Mouse (Mus musculus) lung, embryonic 16.5 days (tissue): ENCODE results near the gene Capn2. TPM values are rescaled to one million over a fixed set of nuclear protein-coding genes. Genes with fewer than 3 reads are reported as not detected.

Experiments
- ATAC-seq: fragments of 200-750 bp; cut with Nextera tagmentation; 2 replicates; pipeline ENCODE4 v1.8.0; 2017; ENCODE audit warnings: low read depth, mild to moderate bottlenecking, moderate library complexity
- H3K27ac ChIP-seq: fragments of 300-500 bp; sonication (generic); 2 replicates; pipeline ENCODE4 v1.5.1; 2014; ENCODE audit warnings: mild to moderate bottlenecking, control low read depth, low read length
- H3K27me3 ChIP-seq: fragments of 300-500 bp; sonication (generic); 2 replicates; pipeline ENCODE4 v1.6.1; 2014; ENCODE audit warnings: low read depth, low read length, mixed read lengths; ENCODE audit not compliant: control insufficient read depth, insufficient read depth
- H3K36me3 ChIP-seq: fragments of 300-500 bp; sonication (generic); 2 replicates; pipeline ENCODE4 v1.6.1; 2014; ENCODE audit warnings: low read length; ENCODE audit not compliant: control insufficient read depth, insufficient read depth
- H3K4me1 ChIP-seq: fragments of 300-500 bp; sonication (generic); replicated peaks from 2 replicates; pipeline ENCODE4 v1.6.1; 2014; ENCODE audit warnings: low read length, mixed read lengths; ENCODE audit not compliant: control insufficient read depth, insufficient read depth
- H3K4me2 ChIP-seq: fragments of 300-500 bp; sonication (generic); 2 replicates; pipeline ENCODE4 v1.6.1; 2014; ENCODE audit warnings: low read depth, low read length, control low read depth
- H3K4me3 ChIP-seq: fragments of 300-500 bp; sonication (generic); 2 replicates; pipeline ENCODE4 v1.5.1; 2014; ENCODE audit warnings: mild to moderate bottlenecking, low read length, control low read depth
- H3K9ac ChIP-seq: fragments of 300-500 bp; sonication (generic); 2 replicates; pipeline ENCODE4 v1.6.1; 2014; ENCODE audit warnings: low read length, control low read depth
- H3K9me3 ChIP-seq: fragments of 300-500 bp; sonication (generic); 2 replicates; pipeline ENCODE4 v1.6.1; 2016; ENCODE audit warnings: low read length; ENCODE audit not compliant: control insufficient read depth
- WGBS: fragments of 180-500 bp; shearing (Covaris S2); extraction: QIAGEN DNeasy Blood & Tissue Kit; methylation state at CpG from one replicate; pipeline ENCODE4 v1.1.7; 2014; 5-methylcytosine and 5-hydroxymethylcytosine counted together
- polyA plus RNA-seq: library from polyadenylated mRNA; unstranded; fragments of >200 nt; fragmentation: Nextera tagmentation; extraction: Ambion mirVana; gene quantifications from 2 replicates; pipeline ENCODE4 v1.2.1, GENCODE M21; 2015

Gene Capn2
- polyA plus RNA-seq, 1 experiment from 2014 or later = 136 TPM

DNA sequence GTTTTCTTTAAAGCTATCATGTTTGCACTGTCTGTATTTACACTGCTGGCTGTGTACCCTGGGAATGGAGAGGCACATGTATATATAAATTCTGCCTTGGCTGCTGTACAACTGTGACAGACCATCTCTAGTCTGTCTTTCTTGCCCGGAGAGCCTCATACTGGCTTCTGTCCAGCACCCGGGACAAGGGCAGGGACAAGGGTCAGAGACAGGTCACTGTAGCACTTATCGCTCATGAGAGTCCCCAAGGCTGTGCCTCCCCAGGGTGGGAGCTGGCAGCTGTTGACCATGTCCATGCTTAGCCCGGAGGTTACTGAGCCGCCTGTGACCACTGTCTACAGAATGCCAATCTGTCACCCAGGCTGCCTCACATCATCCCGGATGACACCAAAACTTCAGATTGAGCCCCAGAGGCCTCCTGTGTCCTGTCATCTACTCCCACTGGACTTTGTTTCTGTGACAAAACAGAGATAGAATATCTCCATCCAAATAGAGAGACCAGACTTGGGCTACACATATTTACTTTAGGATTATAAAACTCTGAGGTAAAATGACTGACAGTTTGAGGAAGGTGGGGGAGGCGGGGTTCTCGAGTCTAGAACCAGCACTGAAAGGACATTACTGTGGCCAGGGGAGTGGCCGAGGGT is 17.8 kb downstream of the Capn2 start:
- Histone ChIP-seq H3K9ac (no peak overlapping the region), H3K4me3 (no peak overlapping the region), H3K9me3 (no peaks in the 10 kb centered on the region), H3K4me1 (peaks cover 51% of the 10 kb centered on the region), H3K27me3 (no peaks in the 10 kb centered on the region), H3K36me3 (no peaks in the 10 kb centered on the region), H3K4me2 (no peak overlapping the region), H3K27ac (peak overlapping the region; percentile 48)
- peak; percentile 76 for ATAC-seq
- 33% methylated on average over 9 of the region's 9 CpGs for WGBS

DNA sequence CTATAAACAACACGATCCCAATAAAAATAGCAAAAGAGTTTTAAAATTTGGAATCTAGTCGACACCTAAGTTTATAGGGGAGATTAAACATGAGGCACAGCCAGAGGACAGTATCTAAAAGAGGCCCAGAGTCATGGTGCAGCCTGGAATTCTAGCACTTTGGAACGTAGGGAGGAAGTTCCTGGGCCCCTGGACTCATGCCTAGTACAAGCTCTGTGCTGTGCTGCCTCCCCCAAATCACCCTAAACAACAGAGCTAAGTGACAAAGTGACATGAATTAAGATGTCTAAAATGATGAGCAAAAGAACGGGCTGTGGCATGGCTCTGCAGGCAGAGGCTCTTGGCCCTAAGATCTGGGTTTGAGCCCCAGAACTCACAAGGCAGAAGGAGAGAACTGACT is 19.7 kb downstream of the Capn2 start:
- 49% methylated on average over 4 of the region's 4 CpGs for WGBS
- Histone ChIP-seq H3K27ac (peak overlapping the region; percentile 41; the same call in 1 of the 2 replicates), H3K36me3 (no peaks in the 10 kb centered on the region), H3K27me3 (no peaks in the 10 kb centered on the region), H3K4me2 (no peak overlapping the region), H3K9ac (no peak overlapping the region), H3K9me3 (no peaks in the 10 kb centered on the region), H3K4me3 (no peak overlapping the region), H3K4me1 (peaks cover 47% of the 10 kb centered on the region)
- ATAC-seq = no peak

DNA sequence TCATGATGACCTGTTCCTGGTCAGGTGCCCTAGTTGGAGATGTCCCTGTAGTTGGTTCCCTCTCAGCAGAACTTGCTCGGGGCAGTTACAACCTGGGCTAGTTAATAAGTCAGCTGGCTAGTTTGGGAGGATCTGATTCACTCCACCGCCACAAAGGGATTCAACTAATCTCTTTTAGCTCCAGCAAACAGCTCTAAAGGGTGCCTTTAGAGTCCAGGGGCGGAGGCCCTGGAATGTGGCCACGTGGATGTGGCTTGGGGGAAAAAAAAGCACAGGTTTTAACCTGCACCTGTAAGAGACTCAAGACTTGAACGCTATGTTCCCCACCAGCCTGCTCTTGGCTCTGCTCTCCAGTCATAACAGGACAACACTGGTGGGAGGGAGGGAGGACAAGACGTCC is 20.7 kb downstream of the Capn2 start:
- Histone ChIP-seq H3K4me3 (no peak overlapping the region), H3K9me3 (no peaks in the 10 kb centered on the region), H3K27ac (peak overlapping the region; percentile 34), H3K36me3 (peaks cover 2% of the 10 kb centered on the region; the same call in 1 of the 2 replicates), H3K9ac (no peak overlapping the region), H3K27me3 (no peaks in the 10 kb centered on the region), H3K4me2 (no peak overlapping the region), H3K4me1 (peaks cover 47% of the 10 kb centered on the region)
- WGBS = 58% methylated on average over 6 of the region's 6 CpGs
- peak; percentile 7; the same call in 1 of the 2 replicates for ATAC-seq

DNA sequence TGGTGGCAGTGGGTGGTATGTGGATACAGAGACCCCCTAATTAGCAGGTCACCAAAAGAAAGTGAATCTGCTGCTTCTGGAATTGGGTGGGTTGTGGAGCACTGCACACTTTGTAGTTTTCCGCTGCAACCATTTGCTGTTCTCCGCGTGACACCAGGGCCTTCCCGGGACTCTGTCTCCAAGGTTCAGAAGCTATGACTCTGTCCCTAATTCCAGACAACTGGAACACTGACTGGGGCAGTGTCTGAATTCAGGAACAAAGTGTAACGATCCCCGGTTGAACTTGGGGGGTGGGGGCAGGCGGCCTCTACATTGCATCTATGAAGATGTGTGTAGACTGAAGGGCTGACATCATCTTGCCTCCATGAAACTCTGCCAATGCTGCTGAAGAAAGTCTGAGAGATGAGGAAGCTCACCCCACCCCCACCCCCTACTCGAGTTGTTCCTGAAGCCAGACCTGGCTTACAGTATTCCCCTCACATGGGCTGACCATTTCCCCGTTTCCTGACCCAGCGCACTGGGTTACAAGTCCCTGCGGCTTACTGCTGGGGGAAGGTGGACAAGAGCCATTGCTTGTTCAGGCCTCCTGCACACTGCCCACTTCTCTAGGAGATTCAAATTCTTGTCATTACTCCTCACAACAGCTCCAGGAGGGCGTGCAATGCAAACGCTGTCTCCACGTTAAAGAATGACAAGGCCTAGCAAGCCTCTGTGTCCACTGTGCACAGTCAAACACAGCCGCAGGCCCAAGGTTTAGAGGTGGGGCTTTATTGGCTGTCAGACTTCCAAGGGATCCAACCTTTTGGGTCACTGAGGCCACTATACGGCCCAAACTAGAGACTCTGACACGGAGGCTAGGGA is 22.9 kb downstream of the Capn2 start:
- 55% methylated on average over 17 of the region's 17 CpGs for WGBS
- H3K4me1 ChIP-seq = peaks cover 38% of the 10 kb centered on the region

DNA sequence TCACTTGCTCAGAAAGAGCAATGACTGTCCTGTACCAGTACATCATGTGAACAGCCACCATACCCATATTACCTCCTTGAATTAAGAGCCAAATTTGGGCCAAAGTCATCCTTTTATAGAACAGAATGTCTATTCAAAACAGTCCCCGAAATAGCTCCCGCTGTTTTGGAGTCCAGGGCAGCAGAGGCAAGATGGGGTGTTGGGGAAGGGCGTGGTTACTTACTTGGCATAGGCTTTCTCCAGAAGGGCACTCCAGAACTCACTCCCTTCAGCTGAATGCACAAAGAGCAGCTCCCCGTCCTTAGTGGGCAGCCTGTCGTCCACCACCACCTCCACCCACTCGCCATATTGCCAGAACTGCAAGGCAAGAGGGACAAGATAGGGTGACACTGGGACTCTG is 25.6 kb downstream of the Capn2 start:
- H3K27ac ChIP-seq = no peak overlapping the region
- H3K4me3 ChIP-seq = no peak overlapping the region
- ATAC-seq = no peak
- WGBS = 81% methylated on average over 6 of the region's 6 CpGs
- no peaks in the 10 kb centered on the region for H3K9me3 ChIP-seq
- H3K4me1 ChIP-seq = peaks cover 22% of the 10 kb centered on the region
- H3K36me3 ChIP-seq = peaks cover 16% of the 10 kb centered on the region
- no peaks in the 10 kb centered on the region for H3K27me3 ChIP-seq
- H3K4me2 ChIP-seq = no peak overlapping the region
- no peak overlapping the region for H3K9ac ChIP-seq

More for the DNA sequence above, 22.9 kb downstream of the Capn2 start:
- H3K4me2 ChIP-seq = no peak overlapping the region
- H3K27ac ChIP-seq = peak overlapping the region; percentile 35
- no peak overlapping the region for H3K4me3 ChIP-seq
- H3K27me3 ChIP-seq = no peaks in the 10 kb centered on the region
- no peak for ATAC-seq
- no peaks in the 10 kb centered on the region for H3K9me3 ChIP-seq
- H3K9ac ChIP-seq = peak overlapping the region; percentile 4; the same call in 1 of the 2 replicates
- H3K36me3 ChIP-seq = peaks cover 3% of the 10 kb centered on the region; the same call in 1 of the 2 replicates

DNA sequence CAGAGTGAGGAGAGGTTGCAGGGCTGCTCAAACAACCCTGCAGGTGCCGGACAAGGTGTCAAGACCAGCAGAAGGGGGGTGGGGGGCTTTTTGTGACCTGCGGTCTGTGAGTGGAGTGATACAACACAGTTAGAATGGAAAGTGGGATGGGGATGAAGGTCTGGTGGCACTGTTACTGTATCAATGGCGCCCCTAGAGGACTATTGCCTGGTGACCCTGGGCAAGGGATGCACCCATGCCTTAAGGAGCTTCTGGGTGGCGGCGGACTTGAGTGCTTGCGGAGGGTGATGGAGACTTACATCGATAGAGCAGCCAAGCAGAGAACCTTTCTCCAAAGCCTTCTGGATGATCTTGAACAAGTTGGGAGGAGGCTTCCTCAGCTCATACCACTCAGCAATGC is 26.8 kb downstream of the Capn2 start:
- WGBS = 69% methylated on average over 7 of the region's 7 CpGs
- Histone ChIP-seq H3K36me3 (peaks cover 21% of the 10 kb centered on the region), H3K4me1 (peaks cover 15% of the 10 kb centered on the region)

DNA sequence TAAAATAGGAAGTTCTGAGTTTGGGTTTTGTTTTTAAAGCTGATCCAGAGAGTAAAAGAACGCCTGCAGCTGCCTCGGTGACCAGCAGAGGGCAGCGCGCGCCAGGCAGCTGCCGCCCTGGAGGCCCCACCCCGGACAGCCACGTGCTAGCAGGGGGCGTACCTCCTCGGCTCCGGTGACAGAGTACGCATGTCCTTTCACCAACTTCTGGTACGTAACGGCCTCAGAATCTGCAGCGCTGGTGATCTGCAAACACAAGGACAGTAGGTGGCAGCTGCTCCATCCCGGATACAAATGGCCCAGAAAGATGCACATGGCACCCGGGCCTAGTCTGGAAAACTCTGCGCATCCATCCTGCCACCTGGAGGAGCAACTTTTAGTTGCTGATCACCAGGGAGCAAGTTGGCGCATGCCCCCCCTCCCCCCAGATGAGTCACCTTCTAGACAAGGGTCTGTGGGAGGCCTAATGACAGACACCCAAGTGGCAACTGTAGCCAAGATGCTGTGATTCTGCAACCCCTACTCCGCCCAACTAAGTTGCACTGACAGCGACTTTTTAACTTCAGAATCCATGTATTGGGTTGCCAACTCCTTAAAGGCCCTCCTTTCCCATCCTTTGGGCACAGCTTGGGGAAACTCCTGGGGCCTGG is 27.5 kb downstream of the Capn2 start:
- H3K9ac ChIP-seq = no peak overlapping the region
- H3K4me3 ChIP-seq = no peak overlapping the region; the same call in 1 of the 2 replicates
- peak overlapping the region; percentile 1; the same call in 1 of the 2 replicates for H3K27ac ChIP-seq
- no peaks in the 10 kb centered on the region for H3K9me3 ChIP-seq
- peak overlapping the region; percentile 27; the same call in 1 of the 2 replicates for H3K4me2 ChIP-seq
- peaks cover 12% of the 10 kb centered on the region for H3K4me1 ChIP-seq
- ATAC-seq = peak; percentile 97
- H3K27me3 ChIP-seq = no peaks in the 10 kb centered on the region
- WGBS = 9% methylated on average over 21 of the region's 21 CpGs
- H3K36me3 ChIP-seq = peaks cover 26% of the 10 kb centered on the region

More for the DNA sequence above, 26.8 kb downstream of the Capn2 start:
- Histone ChIP-seq H3K9ac (no peak overlapping the region), H3K27me3 (no peaks in the 10 kb centered on the region), H3K4me2 (no peak overlapping the region), H3K4me3 (no peak overlapping the region), H3K9me3 (no peaks in the 10 kb centered on the region), H3K27ac (no peak overlapping the region)
- no peak for ATAC-seq

DNA sequence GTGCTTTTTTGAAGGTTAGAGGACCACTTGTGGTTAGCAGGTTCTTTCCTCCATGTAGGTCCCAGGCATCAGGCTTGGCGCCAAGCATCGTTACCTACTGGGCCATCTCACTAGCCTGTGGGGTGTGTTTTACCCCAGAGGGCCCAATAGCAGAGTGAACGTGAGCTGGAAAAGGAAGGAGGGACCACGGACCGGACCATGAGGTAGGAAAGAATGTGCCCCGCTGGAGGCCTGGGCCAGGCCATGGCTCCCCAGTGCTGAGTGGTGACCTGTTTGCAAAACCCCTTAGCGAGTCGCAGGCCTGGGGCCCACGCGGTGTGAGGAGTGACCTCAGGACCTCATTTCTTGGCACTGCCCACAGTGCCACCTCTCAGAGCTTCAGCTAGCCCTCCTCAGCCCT is 28.9 kb downstream of the Capn2 start:
- no peaks in the 10 kb centered on the region for H3K27me3 ChIP-seq
- peaks cover 30% of the 10 kb centered on the region for H3K36me3 ChIP-seq
- no peak overlapping the region for H3K9ac ChIP-seq
- H3K27ac ChIP-seq = no peak overlapping the region
- no peaks in the 10 kb centered on the region for H3K9me3 ChIP-seq
- WGBS = 91% methylated on average over 10 of the region's 10 CpGs
- H3K4me1 ChIP-seq = peaks cover 3% of the 10 kb centered on the region; the same call in 1 of the 2 replicates
- H3K4me2 ChIP-seq = no peak overlapping the region
- H3K4me3 ChIP-seq = no peak overlapping the region
- ATAC-seq = no peak

DNA sequence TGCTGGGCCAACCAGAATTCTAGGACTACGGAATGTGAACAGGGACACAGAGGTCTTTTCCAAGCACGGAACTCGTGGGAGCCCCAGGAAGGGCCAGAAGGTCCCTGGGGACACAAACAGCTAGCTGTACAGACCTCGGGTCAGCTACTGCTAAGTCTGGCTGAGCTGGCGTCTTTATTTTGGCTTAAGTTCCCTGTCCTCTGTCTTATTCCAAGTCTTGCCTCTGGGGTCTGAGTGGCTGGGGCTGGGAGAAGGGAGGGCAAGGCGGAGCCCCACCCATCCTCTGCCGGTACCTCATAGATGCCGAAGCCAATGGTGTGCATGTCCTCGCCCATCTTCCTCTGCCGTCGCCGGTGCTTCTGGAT is 33.5 kb downstream of the Capn2 start:
- H3K36me3 ChIP-seq = peaks cover 63% of the 10 kb centered on the region
- H3K4me2 ChIP-seq = no peak overlapping the region
- H3K27ac ChIP-seq = no peak overlapping the region
- H3K27me3 ChIP-seq = no peaks in the 10 kb centered on the region
- ATAC-seq = peak; percentile 50
- no peak overlapping the region for H3K4me3 ChIP-seq
- H3K4me1 ChIP-seq = no peaks in the 10 kb centered on the region
- no peaks in the 10 kb centered on the region for H3K9me3 ChIP-seq
- no peak overlapping the region for H3K9ac ChIP-seq
- WGBS = 83% methylated on average over 12 of the region's 12 CpGs
